Mouse (Mus musculus) ES-Bruce4 (cell line): ENCODE results near the gene Trim23.

Experiments used
- CTCF ChIP-seq: IDR thresholded peaks from one replicate; pipeline ENCODE4 v1.8.1; 2011; ENCODE audit warnings: low read depth, low read length
- EP300 ChIP-seq: IDR thresholded peaks from 2 replicates; pipeline ENCODE4 v1.6.1; 2011; ENCODE audit warnings: low read depth, low read length; ENCODE audit not compliant: insufficient read depth

- no peak for TF ChIP-seq CTCF
- no peak for TF ChIP-seq EP300
These were observed 44.0 kb upstream of the Trim23 start for GRCm38 (mm10) chr13:104134510-104135085.
